Mouse (Mus musculus) brain, embryonic 14.5 days (tissue): ENCODE data around the gene Gm3045.

Experiments
- CTCF ChIP-seq: fragments of 200-500 bp; IDR thresholded peaks from 2 replicates; pipeline ENCODE4 v1.5.1; 2012; ENCODE audit warnings: inconsistent platforms, mild to moderate bottlenecking, moderate library complexity, borderline replicate concordance; ENCODE audit not compliant: insufficient read depth, insufficient read length; ENCODE audit errors: extremely low read depth
- POLR2A ChIP-seq: fragments of 200-500 bp; IDR thresholded peaks from 2 replicates; pipeline ENCODE4 v1.6.1; 2012; ENCODE audit warnings: mild to moderate bottlenecking, inconsistent platforms, borderline replicate concordance; ENCODE audit not compliant: poor library complexity, insufficient read depth, insufficient read length, severe bottlenecking; ENCODE audit errors: extremely low read depth

GRCm38 (mm10) chr13:56467786-56468185 is 41.4 kb downstream of the Gm3045 start:
- no peak for TF ChIP-seq CTCF
- TF ChIP-seq POLR2A: no peak
